Mouse (Mus musculus) MEL-GATA-1-ER (cell line): Measurements from ENCODE around the gene 1700016K19Rik.

Experiments
- DNase-seq: peaks from one replicate; pipeline ENCODE4 v3.0.0-alpha.2; 2012; ENCODE audit warnings: low read depth; ENCODE audit errors: extremely low read depth

Gene 1700016K19Rik

DNA sequence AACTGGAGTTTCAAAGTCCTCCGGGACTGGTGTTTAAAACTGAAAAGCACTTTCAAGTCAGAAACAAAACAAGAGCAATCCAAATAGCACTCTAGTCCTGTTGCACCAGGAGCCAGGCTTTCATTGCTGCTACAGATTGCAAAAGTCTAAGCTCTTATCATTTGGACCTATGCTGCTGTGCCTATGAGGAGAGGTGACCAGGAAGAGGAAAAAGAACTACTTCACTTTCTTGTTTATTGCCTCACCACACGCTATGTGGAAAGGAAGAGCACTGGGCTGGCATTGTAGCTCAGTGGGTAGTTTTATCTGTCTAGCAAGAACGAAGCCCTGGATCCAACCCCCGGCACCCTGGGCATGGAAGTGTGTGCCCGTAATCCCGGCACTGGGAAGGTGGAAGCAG is 33.6 kb downstream of the 1700016K19Rik start:
- DNase-seq = no peak

DNA sequence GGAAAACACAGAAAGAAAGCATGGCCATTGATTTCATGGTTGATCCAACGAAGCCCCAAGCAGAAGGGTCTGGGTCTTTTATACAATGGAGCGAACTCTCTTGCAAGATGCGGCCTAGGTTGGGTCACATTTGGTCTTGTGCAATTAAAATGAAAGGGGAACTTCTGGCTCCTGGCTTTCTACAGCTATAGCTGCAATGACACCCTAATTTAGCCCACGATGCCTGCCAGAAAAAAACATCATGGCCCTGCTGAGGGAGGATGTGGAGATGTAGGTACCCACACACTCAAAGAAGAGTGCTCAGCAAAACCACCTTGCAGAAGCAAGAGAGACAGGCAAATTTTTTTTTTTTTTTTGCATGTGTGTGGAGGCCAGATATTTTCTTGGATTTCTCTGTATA is 34.1 kb downstream of the 1700016K19Rik start:
- no peak for DNase-seq

DNA sequence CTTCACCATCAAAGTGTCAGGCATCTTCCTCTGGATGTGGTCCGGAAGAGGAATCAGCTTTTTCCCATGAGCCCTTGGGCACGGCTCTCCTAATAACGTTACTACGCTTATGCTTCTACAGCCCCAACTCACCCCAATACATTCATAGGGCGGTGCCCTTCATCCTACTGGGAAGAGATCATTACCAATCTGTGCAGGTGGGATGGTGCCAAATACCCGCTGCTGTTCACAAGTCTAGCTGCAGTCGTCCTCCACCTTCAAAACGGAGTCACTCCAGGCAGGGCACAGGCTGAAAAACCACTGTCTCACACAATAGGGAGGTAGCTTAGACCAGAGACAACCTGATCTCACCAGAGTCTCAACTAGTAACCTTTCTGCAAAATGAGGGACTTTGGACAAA is 35.5 kb downstream of the 1700016K19Rik start:
- no peak for DNase-seq

DNA sequence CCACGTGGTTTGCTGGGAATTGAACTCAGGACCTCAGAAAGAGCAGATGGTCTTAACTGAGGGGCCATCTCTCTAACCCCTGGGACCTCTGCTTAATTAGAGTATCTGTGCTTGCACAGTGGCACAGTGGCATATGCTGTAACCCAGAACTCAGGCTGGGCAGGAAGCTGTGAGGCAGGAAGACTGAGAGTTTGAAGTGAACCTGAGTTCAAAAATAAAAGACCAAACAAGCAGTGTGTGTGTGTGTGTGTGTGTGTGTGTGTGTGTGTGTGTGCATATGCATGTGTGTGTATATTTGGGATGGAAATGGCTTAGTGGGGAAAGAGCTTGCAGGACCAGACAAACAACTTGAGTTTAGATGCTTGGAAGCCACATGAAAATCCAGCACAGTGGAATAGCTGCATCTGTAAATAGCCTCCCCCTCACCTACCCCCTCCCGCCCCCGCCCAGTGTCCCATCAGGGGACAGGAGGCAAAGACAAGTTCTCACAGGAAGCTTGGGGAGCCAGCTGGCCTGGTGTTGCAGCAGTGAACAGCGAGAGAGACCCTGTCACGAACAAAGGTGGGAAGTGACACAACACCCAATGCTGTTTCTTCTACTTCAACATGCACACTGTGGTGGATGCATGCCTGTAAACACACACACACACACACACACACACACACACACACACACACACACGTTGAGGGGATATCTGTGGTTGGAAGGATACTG is 38.0 kb downstream of the 1700016K19Rik start:
- no peak for DNase-seq

DNA sequence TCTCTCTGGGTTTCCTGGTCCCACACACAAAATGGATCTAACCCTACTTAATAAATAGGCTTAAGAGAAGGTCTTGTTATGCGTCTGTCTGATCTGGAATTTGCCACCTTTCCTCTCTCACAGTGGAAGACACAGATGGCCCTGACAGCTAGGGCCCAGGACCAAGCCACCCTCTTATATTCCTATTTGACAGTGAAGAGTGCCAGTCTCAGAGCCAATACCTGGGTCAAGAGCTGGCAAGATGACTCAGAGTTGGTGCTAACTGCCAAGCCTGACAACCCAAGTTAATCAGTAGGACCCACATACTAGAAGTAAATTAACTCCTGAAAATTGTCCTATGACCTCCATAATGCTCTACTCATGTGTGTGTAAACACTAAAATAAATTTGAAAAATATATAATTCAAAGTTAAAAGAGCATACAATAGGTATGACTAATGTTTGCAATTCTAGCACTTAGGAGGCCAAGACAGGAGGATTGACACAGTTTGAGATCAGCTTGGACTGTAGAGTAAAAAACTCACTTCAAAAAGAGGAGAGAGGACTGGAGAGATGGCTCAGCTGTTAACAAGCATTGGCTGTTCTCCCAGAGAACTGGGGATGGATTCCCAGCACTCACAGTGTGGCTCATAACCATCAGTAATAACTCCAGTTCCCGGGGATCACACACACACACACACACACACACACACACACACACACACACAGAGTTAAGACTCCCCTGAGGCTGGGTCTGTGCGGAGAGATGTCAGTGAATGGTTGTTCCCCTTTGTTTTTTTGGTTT is 39.8 kb downstream of the 1700016K19Rik start:
- no peak for DNase-seq

DNA sequence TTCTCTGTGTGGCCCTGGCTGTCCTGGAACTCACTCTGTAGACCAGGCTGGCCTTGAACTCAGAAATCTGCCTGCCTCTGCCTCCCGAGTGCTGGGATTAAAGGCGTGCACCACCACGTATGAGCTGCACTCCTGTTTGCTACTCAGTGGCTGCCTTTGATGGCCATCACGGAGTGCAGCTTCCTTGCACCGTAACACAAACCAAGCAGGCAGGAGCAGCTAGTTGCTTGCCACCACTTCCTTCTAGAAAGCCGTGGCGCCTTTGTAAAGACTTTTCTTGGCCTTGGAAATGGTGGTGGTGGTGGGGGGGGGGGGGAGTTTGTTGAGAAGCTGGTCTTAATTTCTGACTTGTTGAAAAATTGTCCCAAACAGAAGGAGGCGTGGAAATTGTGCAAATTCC is 40.4 kb downstream of the 1700016K19Rik start:
- no peak for DNase-seq

DNA sequence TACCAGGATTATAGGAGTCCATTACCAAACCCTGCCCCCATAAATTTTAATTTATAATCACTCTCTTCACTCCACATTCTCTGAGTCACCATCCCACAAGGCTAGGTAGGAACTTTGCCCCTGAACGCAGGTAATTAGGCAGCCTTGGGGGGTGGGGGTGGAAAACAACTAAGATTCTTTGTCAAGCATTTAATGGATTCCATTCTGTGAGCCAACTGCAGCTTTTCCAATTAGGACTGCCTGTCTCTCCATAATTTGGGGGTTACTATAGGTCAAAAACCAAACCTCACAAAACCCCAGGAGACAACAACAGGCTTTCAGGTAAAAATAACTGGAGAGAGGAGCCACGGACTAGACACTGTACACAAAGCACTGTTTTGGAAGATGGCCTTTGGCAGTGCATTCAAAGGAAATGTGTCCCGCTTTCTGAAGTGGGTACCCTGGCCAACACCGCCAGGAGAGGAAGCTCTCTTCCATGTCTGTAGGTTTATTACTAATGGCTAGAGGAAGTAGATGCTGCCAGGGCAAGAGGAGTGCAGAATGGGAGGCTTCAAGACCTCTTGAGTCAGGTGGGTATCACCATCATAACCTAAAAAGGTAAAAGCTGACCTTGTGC is 41.2 kb downstream of the 1700016K19Rik start:
- DNase-seq = no peak

DNA sequence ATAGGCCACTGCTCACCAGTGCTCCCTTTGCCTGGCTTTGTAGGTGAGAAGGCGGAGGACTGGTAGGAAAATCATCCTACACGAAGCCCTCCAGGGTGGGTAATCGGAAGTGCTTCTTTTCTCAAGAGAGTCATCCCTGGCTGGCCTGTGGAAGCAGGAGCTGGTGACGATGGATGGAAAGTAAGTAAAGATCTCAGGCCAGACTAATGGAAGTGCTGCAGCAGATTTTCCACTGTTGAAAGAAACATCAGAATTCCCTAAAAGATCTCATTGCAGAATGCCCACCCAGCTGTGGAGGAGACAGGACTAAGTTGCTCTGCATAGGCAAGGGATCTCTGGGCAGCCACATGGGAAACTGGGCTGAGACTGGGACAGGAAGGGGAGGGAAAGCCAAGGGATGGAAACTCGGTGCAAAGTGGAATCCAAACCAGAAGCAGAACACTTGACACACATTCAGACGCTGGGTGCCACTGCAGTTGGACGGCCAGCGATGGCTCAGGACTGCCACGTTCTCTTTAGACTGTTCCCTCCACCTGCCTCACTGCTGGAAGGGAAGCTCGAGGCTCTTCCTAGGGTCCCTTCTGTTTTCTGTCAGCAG is 42.4 kb downstream of the 1700016K19Rik start:
- DNase-seq = no peak

DNA sequence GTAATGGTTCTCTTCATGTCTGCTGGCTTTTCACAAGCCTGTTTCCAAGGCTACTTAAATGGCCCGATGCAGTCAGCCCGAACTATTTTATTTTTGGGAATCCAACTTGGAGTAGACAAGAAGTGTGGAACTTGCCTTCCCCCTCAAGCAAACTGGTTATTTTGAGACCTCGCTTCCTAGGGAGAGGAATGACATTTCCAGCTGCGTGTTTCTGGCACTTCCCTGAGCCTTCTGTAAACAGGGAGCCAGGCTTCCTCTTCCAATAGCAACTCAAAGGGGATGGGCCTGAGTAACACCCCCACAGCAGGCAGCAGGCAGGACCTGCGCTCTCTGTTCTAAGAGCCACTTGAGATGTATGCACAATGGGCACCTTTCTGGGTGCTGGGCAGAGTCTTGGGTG is 43.2 kb downstream of the 1700016K19Rik start:
- no peak for DNase-seq

DNA sequence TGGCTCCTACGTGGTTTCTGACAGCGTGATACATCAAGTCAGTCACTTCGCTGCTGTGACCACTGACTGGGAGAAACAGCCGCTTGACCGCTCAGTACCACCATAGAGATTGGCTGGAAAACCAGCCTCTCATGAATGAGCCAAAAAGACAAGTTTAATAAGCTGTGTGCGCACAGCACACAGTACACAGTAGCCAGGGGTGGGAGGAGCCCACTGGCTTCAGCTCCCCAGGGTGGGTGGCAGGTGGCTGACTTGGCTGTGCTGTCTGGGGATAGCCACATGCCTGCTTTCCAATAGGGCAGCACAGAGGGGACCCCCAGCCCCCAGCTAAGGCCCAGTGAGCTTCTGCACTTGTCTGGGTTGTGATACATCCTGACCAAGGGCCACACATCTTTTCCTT is 44.8 kb downstream of the 1700016K19Rik start:
- DNase-seq = no peak

DNA sequence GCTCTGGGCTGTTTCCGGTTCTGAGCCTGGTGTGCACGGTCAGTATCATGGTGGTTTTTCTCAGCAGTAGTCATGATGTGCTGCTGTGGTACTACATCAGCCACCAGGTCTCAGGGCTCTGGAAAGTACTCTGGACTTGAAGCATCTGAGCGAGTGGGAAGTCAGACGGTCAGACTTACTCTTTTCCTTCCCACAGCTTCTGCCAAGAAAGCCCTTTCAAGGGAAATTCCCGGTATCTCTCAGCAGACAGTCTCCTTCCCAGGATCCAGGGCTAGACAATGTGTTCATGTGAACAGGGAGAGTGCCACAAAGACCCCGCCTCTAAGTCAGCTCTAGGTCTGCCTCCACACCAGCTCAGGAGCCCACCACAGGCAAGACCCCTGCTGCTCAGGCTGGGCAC is 45.7 kb downstream of the 1700016K19Rik start:
- DNase-seq = no peak

DNA sequence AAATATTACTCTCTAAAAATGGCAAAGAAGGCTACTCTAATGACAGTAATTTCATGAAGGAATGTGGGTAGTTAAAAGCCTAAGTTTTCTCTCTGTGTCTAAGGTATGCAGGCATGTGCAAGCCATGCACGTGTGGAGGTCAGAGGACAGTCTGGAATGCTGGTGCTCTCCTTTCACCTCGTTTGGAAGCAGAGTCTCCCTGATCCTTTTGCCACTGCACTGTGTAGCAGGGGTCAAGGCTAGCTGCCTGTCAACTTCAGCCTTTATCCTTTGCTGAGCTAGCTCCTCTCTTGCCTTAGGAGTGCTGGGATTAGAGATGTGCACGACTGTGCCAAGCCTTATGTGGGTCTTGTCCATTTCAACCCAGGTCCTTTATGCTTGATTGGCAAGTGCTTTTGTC is 50.8 kb downstream of the 1700016K19Rik start:
- no peak for DNase-seq

DNA sequence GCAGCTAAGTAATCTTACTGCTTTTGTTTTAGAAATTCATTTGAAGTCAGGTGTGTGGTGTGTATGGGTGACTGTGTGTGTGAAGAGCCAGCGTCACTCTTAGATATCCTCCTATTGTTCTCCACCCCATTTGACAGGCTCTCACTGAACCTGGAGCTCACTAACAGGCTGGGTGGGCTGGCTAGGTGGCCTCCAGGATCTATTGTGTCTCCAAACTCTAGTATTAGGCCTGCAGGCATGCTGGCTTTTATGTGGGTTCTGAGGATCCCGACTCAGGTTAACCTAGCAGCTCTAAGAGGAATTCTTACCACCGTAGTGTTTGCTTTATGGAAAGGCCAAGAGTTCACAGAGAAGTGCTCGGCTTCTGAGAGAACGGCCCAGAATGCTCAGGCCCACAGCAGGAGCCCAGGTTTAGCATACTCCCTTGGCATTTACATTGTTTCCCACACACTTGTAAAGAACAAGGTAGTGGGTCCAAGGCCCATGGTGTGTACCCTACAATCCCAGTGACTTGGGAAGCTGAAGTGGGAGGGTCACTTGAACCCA is 51.3 kb downstream of the 1700016K19Rik start:
- no peak for DNase-seq

DNA sequence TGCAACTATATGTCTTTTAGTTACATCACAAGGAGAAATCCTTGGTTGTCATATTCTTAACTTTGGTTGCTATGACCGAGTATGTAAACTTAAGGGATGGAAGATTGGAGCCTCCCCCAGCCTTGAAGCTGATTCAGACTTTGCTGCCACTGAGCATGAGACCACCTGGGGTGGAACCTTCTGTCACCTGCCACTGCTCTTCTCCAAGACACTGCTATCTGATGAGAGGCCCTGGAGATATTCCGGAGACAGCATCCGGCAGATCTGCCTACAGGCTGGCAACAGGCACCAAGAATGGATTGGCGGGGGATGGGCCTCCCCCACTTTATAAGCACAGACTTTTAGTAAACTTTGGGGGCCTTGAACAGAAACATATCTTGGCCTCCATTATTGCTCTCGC is 52.8 kb downstream of the 1700016K19Rik start:
- DNase-seq = no peak
